Comparison of ENCODE assay signal across 11 mouse cellular contexts in genomic region chr8:95249847-95250246, GRCm38 (mm10). TPM values are rescaled to one million over a fixed set of nuclear protein-coding genes. Genes with fewer than 3 reads are reported as not detected.
DNase-seq lines count a peak whose midpoint lies in the region; ATAC-seq and TF ChIP-seq lines count a peak whose summit lies in the region.
"Had no signal": no experiment of that assay in that cellular context is flagged by ENCODE, and none has a peak within 500 bp of the region (broad histone marks: within the 10 kb centered on the region; RNA-seq: fewer than 3 reads in every experiment).

No protein-coding gene starts in this region.

- H3K9me3 ChIP-seq in kidney, embryonic 16.5 days (ENCODE audit: low read length), result no peaks in the 10 kb centered on the region
- H3K9me3 ChIP-seq: hindbrain, embryonic 15.5 days had no signal

- no peak overlapping the region for H3K4me3 ChIP-seq in kidney, adult 2 months (ENCODE audit: insufficient read depth, low read depth, low read length)
- H3K4me3 ChIP-seq in kidney, embryonic 16.5 days (ENCODE audit: low read length), result no peak overlapping the region
- H3K4me3 ChIP-seq: hindbrain, embryonic 15.5 days had no signal

- 44% methylated on average over 4 of the region's 4 CpGs for WGBS in kidney, adult 2 months
- 52% methylated on average over 4 of the region's 4 CpGs for WGBS in kidney, embryonic 16.5 days

- no peak for ATAC-seq in kidney, embryonic 16.5 days (ENCODE audit: low FRiP score, low TSS enrichment)
- ATAC-seq in CD4-positive, CD25-positive, alpha-beta regulatory T cell, adult 4 months, result peak; percentile 10
- peak; percentile 34 for ATAC-seq in granulocyte monocyte progenitor cell, adult 5-6 weeks (replicated peaks; ENCODE audit: poor library complexity, severe bottlenecking)
- ATAC-seq: forebrain, embryonic 14.5 days had no signal

- H3K36me3 ChIP-seq in kidney, adult 2 months (ENCODE audit: control insufficient read depth, insufficient read depth, low read length), result no peaks in the 10 kb centered on the region
- H3K36me3 ChIP-seq in kidney, embryonic 16.5 days (ENCODE audit: insufficient read depth, low read length), result no peaks in the 10 kb centered on the region
- H3K36me3 ChIP-seq: hindbrain, embryonic 15.5 days had no signal

- H3K9ac ChIP-seq in kidney, embryonic 16.5 days (replicated peaks; ENCODE audit: low read length), result no peak overlapping the region
- H3K9ac ChIP-seq: hindbrain, embryonic 15.5 days had no signal

- no peak overlapping the region for H3K4me2 ChIP-seq in kidney, embryonic 16.5 days (replicated peaks; ENCODE audit: low read depth, low read length)
- H3K4me2 ChIP-seq: hindbrain, embryonic 15.5 days had no signal

- TF ChIP-seq CTCF in kidney, adult 2 months (conservative IDR thresholded peaks at IDR 0.05; ENCODE audit: insufficient read depth, insufficient read length, low read depth, low read length), result peak; percentile 45; the same call in 1 of the 2 replicates

- TF ChIP-seq POLR2A in kidney, adult 2 months (IDR thresholded peaks at IDR 0.05; ENCODE audit: low read depth, low read length), result no peak

- no peaks in the 10 kb centered on the region for H3K27me3 ChIP-seq in kidney, adult 2 months (replicated peaks; ENCODE audit: control insufficient read depth, insufficient read depth, low read length)
- H3K27me3 ChIP-seq in kidney, embryonic 16.5 days (ENCODE audit: insufficient read depth, low read length), result no peaks in the 10 kb centered on the region
- H3K27me3 ChIP-seq: hindbrain, embryonic 15.5 days had no signal

- no peak overlapping the region for H3K27ac ChIP-seq in kidney, adult 2 months (ENCODE audit: insufficient read depth, low read depth, low read length)
- no peak overlapping the region for H3K27ac ChIP-seq in kidney, embryonic 16.5 days (ENCODE audit: low read length)
- H3K27ac ChIP-seq: hindbrain, embryonic 15.5 days had no signal

- peak; percentile 53 for DNase-seq in kidney, adult 2 months
- peak; percentile 16 for DNase-seq in retina, embryonic 14.5 days (ENCODE audit: low spot score)
- no peak for DNase-seq in gastrocnemius, postnatal 10 days
- no peak for DNase-seq in yolk sac, embryonic 10.5 days (ENCODE audit: low spot score)
- DNase-seq in embryo, embryonic 9.5 days (ENCODE audit: extremely low spot score), result no peak
- DNase-seq: cerebellum, postnatal 25 days had no signal

- no peaks in the 10 kb centered on the region for H3K4me1 ChIP-seq in kidney, adult 2 months (ENCODE audit: control insufficient read depth, insufficient read depth, low read length)
- H3K4me1 ChIP-seq in kidney, embryonic 16.5 days (ENCODE audit: insufficient read depth, low read length), result 0 out of 2 replicates have a peak, but pooled peaks cover 3% of the 10 kb centered on the region

RNA-seq across cellular contexts. Expression of gene Kifc3, which starts 47.2 kb away (rescaled TPM):
- polyA plus RNA-seq in kidney, adult 2 months (2012; rRNA removed), result 92.3 and 100 TPM in 2 replicates
- polyA plus RNA-seq in kidney, embryonic 16.5 days (2015; fragmentation: Nextera tagmentation; extraction: Ambion mirVana), result 32.5 and 37.7 TPM in 2 replicates
- polyA plus RNA-seq in CD4-positive, CD25-positive, alpha-beta regulatory T cell, adult 4 months (2017; shearing (Covaris generic)), result not detected
- total RNA-seq in granulocyte monocyte progenitor cell, adult 5-6 weeks (2014; fragmentation: Nextera tagmentation), result 0.26 and 1.1 TPM in 2 replicates
- total RNA-seq in granulocyte monocyte progenitor cell, adult 5-6 weeks (2017), result 3.2 and 4.1 TPM in 2 replicates
- 10 to 100 TPM; 20.8 to 22.8 TPM for total RNA-seq in gastrocnemius, postnatal 10 days (2021)

RNA-seq across cellular contexts. Expression of gene Cngb1, which starts 56.5 kb away (rescaled TPM):
- 0.38 and 1.1 TPM in 2 replicates for polyA plus RNA-seq in kidney, adult 2 months (2012; rRNA removed)
- 0.64 and 0.85 TPM in 2 replicates for polyA plus RNA-seq in kidney, embryonic 16.5 days (2015; fragmentation: Nextera tagmentation; extraction: Ambion mirVana)
- polyA plus RNA-seq in CD4-positive, CD25-positive, alpha-beta regulatory T cell, adult 4 months (2017; shearing (Covaris generic)), result under 1 TPM in 1 of 2 experiments, not detected in 1; 0.62 TPM
- 8.2 and 8.5 TPM in 2 replicates for total RNA-seq in granulocyte monocyte progenitor cell, adult 5-6 weeks (2014; fragmentation: Nextera tagmentation)
- total RNA-seq in granulocyte monocyte progenitor cell, adult 5-6 weeks (2017), result 8.6 and 10.0 TPM in 2 replicates
- total RNA-seq in gastrocnemius, postnatal 10 days (2021), result under 1 TPM; 0.27 to 0.73 TPM

Comparison
In these comparisons a context has a peak if more than half of its experiments do, and no peak if none do; other contexts are left out.
1. DNase-seq: peak in kidney, adult 2 months (single experiment) and retina, embryonic 14.5 days (single experiment); none in gastrocnemius, postnatal 10 days (single experiment), yolk sac, embryonic 10.5 days (single experiment) and embryo, embryonic 9.5 days (single experiment).
2. RNA of gene Kifc3, which starts 47.2 kb away (polyA plus RNA-seq): 92.3 to 100 TPM in kidney, adult 2 months and 32.5 to 37.7 TPM in kidney, embryonic 16.5 days; not detected in CD4-positive, CD25-positive, alpha-beta regulatory T cell, adult 4 months; every median in the first group is over 10 times any median in the second.